Mouse (Mus musculus) liver, embryonic 12.5 days (tissue): ENCODE data around the gene Kctd3. TPM values are rescaled to one million over a fixed set of nuclear protein-coding genes. Genes with fewer than 3 reads are reported as not detected.
A peak's percentile ranks its signal among the peaks of the same experiment; 100 is the strongest.

Source experiments
- ATAC-seq: fragments of 200-750 bp; cut with Nextera tagmentation; 2 replicates; pipeline ENCODE4 v1.8.0; 2017; ENCODE audit warnings: moderate number of reproducible peaks, mild to moderate bottlenecking, moderate library complexity
- H3K27ac ChIP-seq: fragments of 300-500 bp; sonication (generic); 2 replicates; pipeline ENCODE4 v1.5.1; 2016; ENCODE audit warnings: mild to moderate bottlenecking
- H3K27me3 ChIP-seq: fragments of 300-500 bp; sonication (generic); replicated peaks from 2 replicates; pipeline ENCODE4 v1.6.1; 2016; ENCODE audit warnings: mild to moderate bottlenecking, moderate library complexity
- H3K36me3 ChIP-seq: fragments of 300-500 bp; sonication (generic); 2 replicates; pipeline ENCODE4 v1.6.1; 2016; ENCODE audit warnings: mild to moderate bottlenecking, moderate library complexity
- H3K4me1 ChIP-seq: fragments of 300-500 bp; sonication (generic); 2 replicates; pipeline ENCODE4 v1.6.1; 2016
- H3K4me2 ChIP-seq: fragments of 300-500 bp; sonication (generic); 2 replicates; pipeline ENCODE4 v1.6.1; 2016; ENCODE audit warnings: mild to moderate bottlenecking, moderate library complexity
- H3K4me3 ChIP-seq: fragments of 300-500 bp; sonication (generic); 2 replicates; pipeline ENCODE4 v1.5.1; 2016; ENCODE audit warnings: mild to moderate bottlenecking, moderate library complexity
- H3K9ac ChIP-seq: fragments of 300-500 bp; sonication (generic); 2 replicates; pipeline ENCODE4 v1.6.1; 2016; ENCODE audit warnings: mild to moderate bottlenecking, moderate library complexity
- H3K9me3 ChIP-seq: fragments of 300-500 bp; sonication (generic); replicated peaks from 2 replicates; pipeline ENCODE4 v1.6.1; 2016; ENCODE audit warnings: mild to moderate bottlenecking, moderate library complexity
- WGBS: fragments of 180-500 bp; shearing (Covaris S2); methylation state at CpG from one replicate; pipeline ENCODE4 v1.1.7; 2016; ENCODE audit not compliant: insufficient replicate concordance; 5-methylcytosine and 5-hydroxymethylcytosine counted together
- polyA plus RNA-seq: library from polyadenylated mRNA; unstranded; fragments of >200 nt; fragmentation: Nextera tagmentation; extraction: Ambion mirVana; gene quantifications from 2 replicates; pipeline ENCODE4 v1.2.1, GENCODE M21; 2016

The Kctd3 gene
- polyA plus RNA-seq, 1 experiment from 2014 or later: 18.3 TPM

- Histone ChIP-seq H3K27me3 (no peaks in the 10 kb centered on the region; the same call in 1 of the 2 replicates), H3K4me2 (no peak overlapping the region), H3K9ac (no peak overlapping the region), H3K9me3 (no peaks in the 10 kb centered on the region), H3K27ac (no peak overlapping the region), H3K4me3 (no peak overlapping the region), H3K4me1 (peaks cover 13% of the 10 kb centered on the region), H3K36me3 (no peaks in the 10 kb centered on the region)
- no peak for ATAC-seq
- 42% methylated on average over 5 of the region's 5 CpGs for WGBS
These were observed 59.8 kb downstream of the Kctd3 start for GRCm38 (mm10) chr1:188947794-188948193.

DNA sequence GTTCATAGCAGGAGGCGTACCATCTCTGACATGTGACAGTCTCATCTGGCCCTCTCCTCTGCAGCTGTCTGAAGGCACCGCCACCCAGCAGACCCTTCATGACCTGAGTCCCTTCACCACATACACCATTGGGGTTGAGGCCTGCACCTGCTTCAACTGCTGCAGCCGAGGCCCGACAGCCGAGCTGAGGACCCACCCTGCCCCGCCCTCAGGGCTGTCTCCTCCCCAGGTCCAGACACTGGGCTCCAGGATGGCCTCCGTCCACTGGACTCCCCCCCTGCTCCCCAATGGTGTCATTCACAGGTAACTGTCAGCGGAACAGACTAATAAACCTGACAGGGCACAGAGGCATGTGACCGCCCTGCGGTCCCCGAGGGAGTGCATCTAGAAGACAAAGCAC is 60.8 kb downstream of the Kctd3 start:
- peak; percentile 65 for ATAC-seq
- WGBS: 77% methylated on average over 11 of the region's 11 CpGs
- H3K36me3 ChIP-seq: no peaks in the 10 kb centered on the region

GRCm38 (mm10) chr1:188945326-188945725 is 62.3 kb downstream of the Kctd3 start:
- Histone ChIP-seq H3K4me1 (peaks cover 13% of the 10 kb centered on the region), H3K4me2 (no peak overlapping the region)
- 18% methylated on average over 8 of the region's 8 CpGs for WGBS

More for the DNA sequence above, 60.8 kb downstream of the Kctd3 start:
- H3K27me3 ChIP-seq: no peaks in the 10 kb centered on the region; the same call in 1 of the 2 replicates
- no peaks in the 10 kb centered on the region for H3K9me3 ChIP-seq
- no peak overlapping the region for H3K9ac ChIP-seq
- H3K4me2 ChIP-seq: no peak overlapping the region
- no peak overlapping the region for H3K27ac ChIP-seq
- H3K4me3 ChIP-seq: no peak overlapping the region
- peaks cover 13% of the 10 kb centered on the region for H3K4me1 ChIP-seq

GRCm38 (mm10) chr1:188937246-188937780 is 70.3 kb downstream of the Kctd3 start:
- Histone ChIP-seq H3K27ac (no peak overlapping the region), H3K27me3 (no peaks in the 10 kb centered on the region), H3K4me2 (no peak overlapping the region), H3K36me3 (no peaks in the 10 kb centered on the region), H3K9ac (no peak overlapping the region), H3K4me1 (no peaks in the 10 kb centered on the region), H3K9me3 (no peaks in the 10 kb centered on the region), H3K4me3 (no peak overlapping the region)
- 84% methylated on average over 14 of the region's 14 CpGs for WGBS
- ATAC-seq: no peak

More at GRCm38 (mm10) chr1:188945326-188945725, 62.3 kb downstream of the Kctd3 start:
- Histone ChIP-seq H3K27me3 (no peaks in the 10 kb centered on the region; the same call in 1 of the 2 replicates), H3K27ac (no peak overlapping the region), H3K4me3 (no peak overlapping the region), H3K36me3 (no peaks in the 10 kb centered on the region), H3K9ac (no peak overlapping the region), H3K9me3 (no peaks in the 10 kb centered on the region)
- no peak; the same call in 1 of the 2 replicates for ATAC-seq
